Mouse (Mus musculus): Measurements from ENCODE around the gene Gm3173. TPM values are rescaled to one million over a fixed set of nuclear protein-coding genes. Genes with fewer than 3 reads are reported as not detected.

The Gm3173 gene
- total RNA-seq (2023): not detected

GRCm38 (mm10) chr14:4430692-4431091, at the start of gene Gm3173:
Gene Gm3173, plus strand, starts transcription at chr14:4430992.

GRCm38 (mm10) chr14:4397226-4397625, 33.6 kb upstream of the Gm3173 start, which contains the start of gene Gm3159:
Gene Gm3159, plus strand, starts transcription at chr14:4397526.

GRCm38 (mm10) chr14:4414965-4415835, 15.6 kb upstream of the Gm3173 start, which contains the start of gene Gm3164:
Gene Gm3164, plus strand, starts transcription at chr14:4415448.

GRCm38 (mm10) chr14:4481445-4481844, 50.7 kb downstream of the Gm3173 start, which contains the start of gene Gm3182:
Gene Gm3182, plus strand, starts transcription at chr14:4481745.

GRCm38 (mm10) chr14:4555105-4555504, 124.3 kb downstream of the Gm3173 start, which contains the start of gene Gm3047:
Gene Gm3047, plus strand, starts transcription at chr14:4555405.

Other genes starting within 250 kb of the Gm3173 start
- not detected for gene Gm2974, start 248.4 kb upstream of the Gm3173 start, total RNA-seq (2023)
- not detected for gene Gm3138, start 181.4 kb upstream of the Gm3173 start, total RNA-seq (2023)
- not detected for gene Gm3149, start 113.7 kb upstream of the Gm3173 start, total RNA-seq (2023)
- gene 2610042L04Rik, start 96.2 kb upstream of the Gm3173 start, total RNA-seq (2023): not detected
- gene Gm3159, start 33.5 kb upstream of the Gm3173 start, total RNA-seq (2023): not detected
- gene Gm3164, start 15.5 kb upstream of the Gm3173 start, total RNA-seq (2023): not detected
- gene Gm3182, start 50.8 kb downstream of the Gm3173 start, total RNA-seq (2023): not detected
- not detected for gene Gm3047, start 124.4 kb downstream of the Gm3173 start, total RNA-seq (2023)
- gene Gm8159, start 201.4 kb downstream of the Gm3173 start, total RNA-seq (2023): not detected
- not detected for gene Gm3239, start 233.2 kb downstream of the Gm3173 start, total RNA-seq (2023)